In the genomic region with DNA sequence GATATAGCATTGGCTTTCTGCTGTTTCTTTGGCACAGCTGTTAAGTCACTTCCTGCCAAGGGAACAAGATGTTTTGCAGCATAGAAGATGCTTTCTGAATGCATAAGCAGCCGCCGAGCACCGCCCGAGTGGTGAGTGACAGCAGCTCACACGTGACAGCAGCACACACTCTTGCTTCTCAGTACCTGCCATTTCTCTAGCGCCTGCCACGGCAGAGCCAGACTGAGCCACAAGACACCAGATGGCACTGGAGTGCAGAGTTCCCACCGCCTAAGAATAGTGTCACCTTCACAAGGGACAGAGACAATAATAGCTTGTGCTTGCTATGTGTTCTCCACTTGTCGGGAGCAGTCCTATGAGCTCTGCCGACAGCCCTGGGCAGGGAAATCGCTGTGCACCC, we compare ENCODE assay signal across 10 mouse cellular contexts. TPM values are rescaled to one million over a fixed set of nuclear protein-coding genes. Genes with fewer than 3 reads are reported as not detected.
DNase-seq lines count a peak whose midpoint lies in the region; TF ChIP-seq lines count a peak whose summit lies in the region.
"Had no signal": no experiment of that assay in that cellular context is flagged by ENCODE, and none has a peak within 500 bp of the region (broad histone marks: within the 10 kb centered on the region; RNA-seq: fewer than 3 reads in every experiment).

No protein-coding gene starts in this region.

- H3K27ac ChIP-seq in kidney, adult 2 months (ENCODE audit: insufficient read depth, low read depth, low read length), result no peak overlapping the region

- H3K27me3 ChIP-seq in kidney, adult 2 months (replicated peaks; ENCODE audit: control insufficient read depth, insufficient read depth, low read length), result no peaks in the 10 kb centered on the region

- WGBS in kidney, adult 2 months, result 35% methylated on average over 11 of the region's 11 CpGs

- no peaks in the 10 kb centered on the region for H3K4me1 ChIP-seq in kidney, adult 2 months (ENCODE audit: control insufficient read depth, insufficient read depth, low read length)

- H3K4me3 ChIP-seq in kidney, adult 2 months (ENCODE audit: insufficient read depth, low read depth, low read length), result no peak overlapping the region
- H3K4me3 ChIP-seq: erythroblast, embryonic 14.5 days; megakaryocyte, embryonic 14.5 days had no signal

- no peaks in the 10 kb centered on the region for H3K36me3 ChIP-seq in kidney, adult 2 months (ENCODE audit: control insufficient read depth, insufficient read depth, low read length)

- TF ChIP-seq POLR2A in kidney, adult 2 months (IDR thresholded peaks at IDR 0.05; ENCODE audit: low read depth, low read length), result no peak

- peak; percentile 20 for DNase-seq in kidney, adult 2 months
- DNase-seq in kidney, postnatal 25 days, result no peak
- DNase-seq in cerebellum, adult 18-20 months, result peak; percentile 83 to 91
- DNase-seq in heart, adult 8-10 months (ENCODE audit: low spot score), result peak; percentile 27
- peak; percentile 66 to 89 for DNase-seq in left cerebral cortex, adult 8-10 months (ENCODE audit: low spot score in 2 of 2)
- peak; percentile 81 to 92 for DNase-seq in right cerebral cortex, postnatal 36 days (ENCODE audit: low spot score in 2 of 2)
- DNase-seq in urinary bladder, postnatal 14 days (ENCODE audit: low spot score), result no peak
- DNase-seq in adrenal gland, postnatal 10 days, result no peak

- no peak; the same call in 1 of the 2 replicates for TF ChIP-seq CTCF in kidney, adult 2 months (conservative IDR thresholded peaks at IDR 0.05; ENCODE audit: insufficient read depth, insufficient read length, low read depth, low read length)

RNA-seq across cellular contexts. Expression of a gene that starts 23.9 kb away (rescaled TPM):
- polyA plus RNA-seq in kidney, adult 2 months (2012; rRNA removed), result 0.20 and 0.78 TPM in 2 replicates
- total RNA-seq in heart, adult 8-10 months (2022), result under 1 TPM; 0.12 to 0.40 (median 0.31) TPM
- 10 to 100 TPM; 59.7 to 66.2 (median 61.6) TPM for total RNA-seq in left cerebral cortex, adult 8-10 months (2022)
- 10 to 100 TPM in 1 of 2 experiments, 1 to 10 TPM in 1; 7.7 to 10.5 TPM for total RNA-seq in adrenal gland, postnatal 10 days (2021)
- polyA plus RNA-seq: erythroblast, embryonic 14.5 days had no signal

RNA-seq across cellular contexts. Expression of a gene that starts 34.5 kb away (rescaled TPM):
- polyA plus RNA-seq in kidney, adult 2 months (2012; rRNA removed), result 16.0 and 19.2 TPM in 2 replicates
- total RNA-seq in heart, adult 8-10 months (2022), result 1 to 10 TPM; 2.4 to 7.4 (median 4.8) TPM
- total RNA-seq in left cerebral cortex, adult 8-10 months (2022), result 100 to 1,000 TPM; 328 to 391 (median 344) TPM
- total RNA-seq in adrenal gland, postnatal 10 days (2021), result 1 to 10 TPM; 2.5 to 3.7 TPM
- polyA plus RNA-seq: erythroblast, embryonic 14.5 days had no signal

Comparison
In these comparisons a context has a peak if more than half of its experiments do, and no peak if none do; other contexts are left out.
1. DNase-seq: peak in kidney, adult 2 months (single experiment), cerebellum, adult 18-20 months (2 of 2), heart, adult 8-10 months (single experiment), left cerebral cortex, adult 8-10 months (2 of 2) and right cerebral cortex, postnatal 36 days (2 of 2); none in kidney, postnatal 25 days (0 of 2), urinary bladder, postnatal 14 days (single experiment) and adrenal gland, postnatal 10 days (single experiment).
2. RNA of a gene that starts 23.9 kb away (total RNA-seq): 59.7 to 66.2 TPM in left cerebral cortex, adult 8-10 months and 7.7 to 10.5 TPM in adrenal gland, postnatal 10 days; 0.12 to 0.40 TPM in heart, adult 8-10 months; every median in the first group is over 4 times any median in the second.
3. RNA of a gene that starts 34.5 kb away (total RNA-seq): 328 to 391 TPM in left cerebral cortex, adult 8-10 months; 2.4 to 7.4 TPM in heart, adult 8-10 months and 2.5 to 3.7 TPM in adrenal gland, postnatal 10 days; every median in the first group is over 10 times any median in the second.